Mouse (Mus musculus) layer of hippocampus, adult 8-10 months (tissue): ENCODE data around the gene Dst. TPM values are rescaled to one million over a fixed set of nuclear protein-coding genes. Genes with fewer than 3 reads are reported as not detected.
A peak's percentile ranks its signal among the peaks of the same experiment; 100 is the strongest.
"Not testable (repeated sequence)": the region's sequence is repeated elsewhere in the genome, so short reads cannot be mapped to it uniquely, and the experiment has no call there.

Experiments used
- DNase-seq, 2 experiments: peaks; one replicate each; pipeline ENCODE4 v3.0.0; 2022; ENCODE audit warnings: low spot score in 2 of 2
- total RNA-seq, 4 experiments: library from RNA; stranded (reverse); gene quantifications; 2 replicates each; pipeline ENCODE4 v1.2.4; 2022

Dst gene
- total RNA-seq, 4 experiments from 2014 or later, result 211 to 239 (median 222) TPM

GRCm38 (mm10) chr1:34061078-34061477 is 153.1 kb downstream of the Dst start:
- peak in 1 of 2 experiments; percentile 57 for DNase-seq

- no peak for DNase-seq
Observed at GRCm38 (mm10) chr1:34061860-34062259, 153.8 kb downstream of the Dst start.

- DNase-seq, result no peak
Observed at GRCm38 (mm10) chr1:34063943-34064342, 155.9 kb downstream of the Dst start.

- no peak for DNase-seq
Observed at GRCm38 (mm10) chr1:34065551-34066048, 157.6 kb downstream of the Dst start.

GRCm38 (mm10) chr1:34066401-34066800 is 158.4 kb downstream of the Dst start:
- DNase-seq, result not testable (repeated sequence)

GRCm38 (mm10) chr1:34068341-34068740 is 160.3 kb downstream of the Dst start:
- no peak for DNase-seq

GRCm38 (mm10) chr1:34069514-34070290 is 161.7 kb downstream of the Dst start:
- DNase-seq, result no peak

GRCm38 (mm10) chr1:34070474-34070873 is 162.4 kb downstream of the Dst start:
- no peak for DNase-seq

GRCm38 (mm10) chr1:34070991-34071639 is 163.1 kb downstream of the Dst start:
- no peak for DNase-seq

GRCm38 (mm10) chr1:34072262-34072661 is 164.2 kb downstream of the Dst start:
- no peak for DNase-seq

GRCm38 (mm10) chr1:34073436-34074169 is 165.6 kb downstream of the Dst start:
- no peak for DNase-seq

- no peak for DNase-seq
Observed at GRCm38 (mm10) chr1:34074245-34075187, 166.5 kb downstream of the Dst start.

GRCm38 (mm10) chr1:34076701-34077421 is 168.8 kb downstream of the Dst start:
- DNase-seq, result no peak

GRCm38 (mm10) chr1:34077422-34077790 is 169.4 kb downstream of the Dst start:
- no peak for DNase-seq

- DNase-seq, result no peak
Observed at GRCm38 (mm10) chr1:34077941-34078340, 169.9 kb downstream of the Dst start.

GRCm38 (mm10) chr1:34089011-34089410 is 181.0 kb downstream of the Dst start:
- no peak for DNase-seq

- no peak for DNase-seq
Observed at GRCm38 (mm10) chr1:34090700-34091099, 182.7 kb downstream of the Dst start.

GRCm38 (mm10) chr1:34093652-34094051 is 185.6 kb downstream of the Dst start:
- DNase-seq, result no peak

GRCm38 (mm10) chr1:34094301-34094700 is 186.3 kb downstream of the Dst start:
- DNase-seq, result peak in 1 of 2 experiments; percentile 33

- no peak for DNase-seq
Observed at GRCm38 (mm10) chr1:34095173-34095572, 187.1 kb downstream of the Dst start.
